Mouse (Mus musculus) megakaryocyte-erythroid progenitor cell, adult 5-6 weeks (primary cell): ENCODE measurements around the gene Klhl12. TPM values are rescaled to one million over a fixed set of nuclear protein-coding genes. Genes with fewer than 3 reads are reported as not detected.

Experiments
- total RNA-seq, 2 experiments: library from RNA; stranded (forward) in 1 of 2; stranded (reverse) in 1 of 2; fragments of 200-1000, 215-1000 nt in 1 of 2; fragments of >200 nt in 1 of 2; fragmentation: Nextera tagmentation in 1 of 2; gene quantifications; 2 replicates each; pipeline ENCODE4 v1.2.3; 2014 to 2017

Klhl12 gene
- total RNA-seq, 2 experiments from 2014 or later = 60.7 to 79.3 TPM

Other genes starting within 250 kb of the Klhl12 start
- not detected in 2 replicates for gene Adora1, start 220.1 kb upstream of the Klhl12 start, total RNA-seq (2014; fragmentation: Nextera tagmentation)
- gene Adora1, start 220.1 kb upstream of the Klhl12 start, total RNA-seq (2017) = not detected in 2 replicates
- not detected in 2 replicates for gene Myog, start 165.5 kb upstream of the Klhl12 start, total RNA-seq (2014; fragmentation: Nextera tagmentation)
- gene Myog, start 165.5 kb upstream of the Klhl12 start, total RNA-seq (2017) = not detected in 2 replicates
- gene Ppfia4, start 122.6 kb upstream of the Klhl12 start, total RNA-seq (2014; fragmentation: Nextera tagmentation) = 0.32 and 1.1 TPM in 2 replicates
- gene Ppfia4, start 122.6 kb upstream of the Klhl12 start, total RNA-seq (2017) = 1.1 and 1.6 TPM in 2 replicates
- 48.8 and 72.3 TPM in 2 replicates for gene Tmem183a, start 93.6 kb upstream of the Klhl12 start, total RNA-seq (2014; fragmentation: Nextera tagmentation)
- 51.4 and 57.0 TPM in 2 replicates for gene Tmem183a, start 93.6 kb upstream of the Klhl12 start, total RNA-seq (2017)
- not detected in 2 replicates for gene 4933406M09Rik, start 69.6 kb upstream of the Klhl12 start, total RNA-seq (2014; fragmentation: Nextera tagmentation)
- not detected in 2 replicates for gene 4933406M09Rik, start 69.6 kb upstream of the Klhl12 start, total RNA-seq (2017)
- gene Cyb5r1, start 50.0 kb upstream of the Klhl12 start, total RNA-seq (2014; fragmentation: Nextera tagmentation) = 33.0 and 38.9 TPM in 2 replicates
- 16.3 and 24.8 TPM in 2 replicates for gene Cyb5r1, start 50.0 kb upstream of the Klhl12 start, total RNA-seq (2017)
- gene Adipor1, start 40.2 kb upstream of the Klhl12 start, total RNA-seq (2014; fragmentation: Nextera tagmentation) = 42.2 and 56.1 TPM in 2 replicates
- 33.3 and 37.5 TPM in 2 replicates for gene Adipor1, start 40.2 kb upstream of the Klhl12 start, total RNA-seq (2017)
- 16.3 and 31.0 TPM in 2 replicates for gene Rabif, start 39.1 kb downstream of the Klhl12 start, total RNA-seq (2014; fragmentation: Nextera tagmentation)
- gene Rabif, start 39.1 kb downstream of the Klhl12 start, total RNA-seq (2017) = 20.9 and 21.3 TPM in 2 replicates
- not detected in 2 replicates for gene Mgat4e, start 94.2 kb downstream of the Klhl12 start, total RNA-seq (2014; fragmentation: Nextera tagmentation)
- gene Mgat4e, start 94.2 kb downstream of the Klhl12 start, total RNA-seq (2017) = not detected in 2 replicates
- gene Kdm5b, start 104.6 kb downstream of the Klhl12 start, total RNA-seq (2014; fragmentation: Nextera tagmentation) = 35.0 and 42.7 TPM in 2 replicates
- gene Kdm5b, start 104.6 kb downstream of the Klhl12 start, total RNA-seq (2017) = 25.5 and 41.3 TPM in 2 replicates
- 0.33 TPM in 1 of 2 replicates, not detected in the other for gene Syt2, start 191.1 kb downstream of the Klhl12 start, total RNA-seq (2014; fragmentation: Nextera tagmentation)
- 0.05 TPM in 1 of 2 replicates, not detected in the other for gene Syt2, start 191.1 kb downstream of the Klhl12 start, total RNA-seq (2017)